Mouse (Mus musculus) lung, postnatal 0 days (tissue): ENCODE measurements around the gene Hspa4.

Source experiments
- CTCF ChIP-seq: IDR thresholded peaks from 2 replicates; pipeline ENCODE4 v1.5.1; 2016; ENCODE audit warnings: antibody characterized with exemption, mild to moderate bottlenecking
- EP300 ChIP-seq: IDR thresholded peaks from 2 replicates; pipeline ENCODE4 v1.6.1; 2016; ENCODE audit warnings: antibody characterized with exemption, mild to moderate bottlenecking, control low read depth

- TF ChIP-seq CTCF (no peak), EP300 (no peak)
These were observed 6.7 kb upstream of the Hspa4 start for GRCm38 (mm10) chr11:53306965-53307364.
